Mouse (Mus musculus): Measurements from ENCODE around the gene Cops6.
A peak's percentile ranks its signal among the peaks of the same experiment; 100 is the strongest.

Gene Cops6

DNA sequence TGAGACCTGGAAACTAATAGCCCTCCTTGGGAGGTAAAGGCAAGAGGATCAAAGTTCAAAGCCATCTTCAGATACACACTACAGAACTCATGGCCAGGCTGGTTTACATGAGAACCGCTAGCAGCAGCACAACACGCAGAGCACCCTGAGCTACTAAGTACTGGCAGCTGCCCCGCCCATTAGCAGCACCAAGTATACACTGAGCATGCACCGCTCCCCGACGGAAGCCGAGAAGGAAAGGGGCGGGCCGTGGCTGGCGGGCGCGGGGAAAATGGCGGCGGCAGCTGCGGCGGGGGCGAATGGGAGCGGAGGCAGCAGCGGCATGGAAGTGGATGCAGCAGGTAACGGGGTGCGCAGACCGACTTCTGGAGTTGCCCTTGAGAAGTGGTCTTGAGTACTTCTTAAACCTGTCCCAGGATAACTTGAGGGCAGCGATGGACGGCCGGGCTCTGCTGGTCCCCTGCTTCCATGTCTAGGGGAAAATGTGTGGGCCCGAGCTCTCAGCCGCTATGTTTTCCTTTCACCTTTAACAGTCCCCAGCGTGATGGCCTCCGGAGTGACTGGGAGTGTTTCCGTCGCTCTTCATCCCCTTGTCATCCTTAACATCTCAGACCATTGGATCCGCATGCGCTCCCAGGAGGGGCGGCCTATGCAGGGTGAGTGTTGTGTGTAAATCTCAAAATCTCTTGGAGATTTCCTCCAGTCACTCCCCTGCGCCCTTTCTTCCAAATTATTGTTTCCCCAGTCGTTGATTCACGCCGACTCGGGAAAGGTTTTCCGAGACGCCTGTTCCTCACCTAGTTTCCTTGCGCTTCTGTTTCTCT is at the start of gene Cops6:
TSS of gene Cops6 (plus strand) at position 230 of the 824 bp plus-strand sequence.
- peak; percentile 97 for DNase-seq (ENCODE audit: extremely low spot score, low spot score)

DNA sequence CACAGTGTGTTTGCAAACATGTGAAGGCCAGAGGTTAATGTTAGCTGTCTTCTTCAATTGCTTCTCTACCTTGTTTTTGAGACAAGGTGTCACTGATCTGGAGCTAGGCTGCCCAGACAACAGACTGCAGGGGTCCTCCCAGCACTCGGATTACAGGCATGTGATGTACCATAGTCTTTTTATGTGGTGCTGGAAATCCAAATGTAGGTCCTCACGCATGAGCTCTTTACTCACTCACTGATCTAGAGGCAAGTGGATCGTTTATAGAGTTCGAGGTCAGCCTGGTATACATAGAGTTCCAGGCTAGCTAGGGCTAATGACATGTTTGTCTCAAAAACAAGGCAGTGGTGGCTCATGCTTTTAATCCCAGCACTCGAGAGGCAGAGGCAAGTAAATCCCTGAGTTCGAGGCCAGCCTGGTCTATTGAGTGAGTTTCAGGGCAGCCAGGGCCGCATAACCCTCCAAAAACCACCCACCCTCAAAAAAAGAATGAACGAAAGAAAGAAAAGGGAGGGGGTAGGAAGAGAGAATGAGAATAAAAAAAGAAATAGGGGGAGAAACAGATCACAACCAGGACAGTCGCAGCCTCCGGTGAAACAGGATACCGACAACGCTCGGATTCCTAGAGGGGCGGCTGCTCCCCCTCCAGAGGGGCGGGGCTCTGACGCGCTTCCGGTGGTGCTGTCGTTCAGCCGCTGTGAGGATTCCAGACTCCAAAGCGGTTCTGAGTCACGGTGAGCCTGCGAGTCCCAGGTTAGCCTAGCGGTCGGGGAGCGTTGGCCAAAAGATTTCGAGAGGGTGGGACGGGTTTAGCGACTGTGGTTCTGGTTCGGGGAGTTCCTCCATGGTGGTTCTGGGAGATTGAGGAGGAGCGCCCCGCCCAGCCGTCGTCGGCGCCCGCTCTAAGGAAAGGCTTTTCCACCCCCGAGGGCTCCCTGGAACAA is 44.3 kb upstream of the Cops6 start, which contains the start of gene Zscan21:
TSS of gene Zscan21 (plus strand) at position 649 of the 944 bp plus-strand sequence.
- peak; percentile 90 for DNase-seq (ENCODE audit: extremely low spot score, low spot score)

DNA sequence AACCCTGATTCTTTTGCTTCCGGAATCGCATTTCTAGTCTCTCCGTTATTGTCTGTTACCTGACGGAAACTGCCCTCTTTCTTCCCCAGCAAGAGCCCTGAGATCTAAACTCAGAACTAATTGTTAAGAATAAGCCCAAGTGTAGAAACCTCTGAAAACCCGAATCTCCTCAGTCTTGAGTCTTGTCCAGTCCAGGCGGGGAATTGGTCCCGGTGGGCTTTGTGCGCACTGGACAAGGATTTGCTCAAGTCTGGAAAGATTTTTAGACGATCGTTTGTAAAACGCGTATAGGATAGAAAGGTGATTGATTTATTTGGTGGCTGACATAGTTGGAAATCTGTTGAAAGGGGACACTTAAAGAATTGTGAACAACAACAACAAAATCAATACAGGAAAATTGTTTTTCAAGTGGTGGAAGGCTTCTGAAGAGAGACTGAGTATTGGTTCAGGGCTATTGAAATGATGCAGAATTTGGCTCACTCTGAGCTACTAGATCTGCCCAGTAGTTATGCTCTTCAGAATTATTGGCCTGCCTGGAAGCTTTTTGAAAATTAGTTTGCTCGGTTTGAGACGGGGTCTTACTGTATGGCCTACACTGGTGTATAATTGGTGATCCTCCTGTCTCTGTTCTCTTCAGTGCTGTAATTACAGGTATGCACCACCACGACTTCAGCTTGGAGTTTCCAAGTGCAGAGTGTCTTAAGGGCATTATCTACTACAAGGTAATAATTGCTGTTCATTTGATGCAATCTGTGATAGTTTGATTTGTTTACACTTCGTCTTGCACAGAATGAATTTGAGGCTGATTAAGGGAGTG is 43.5 kb upstream of the Cops6 start:
- no peak for DNase-seq (ENCODE audit: extremely low spot score, low spot score)

DNA sequence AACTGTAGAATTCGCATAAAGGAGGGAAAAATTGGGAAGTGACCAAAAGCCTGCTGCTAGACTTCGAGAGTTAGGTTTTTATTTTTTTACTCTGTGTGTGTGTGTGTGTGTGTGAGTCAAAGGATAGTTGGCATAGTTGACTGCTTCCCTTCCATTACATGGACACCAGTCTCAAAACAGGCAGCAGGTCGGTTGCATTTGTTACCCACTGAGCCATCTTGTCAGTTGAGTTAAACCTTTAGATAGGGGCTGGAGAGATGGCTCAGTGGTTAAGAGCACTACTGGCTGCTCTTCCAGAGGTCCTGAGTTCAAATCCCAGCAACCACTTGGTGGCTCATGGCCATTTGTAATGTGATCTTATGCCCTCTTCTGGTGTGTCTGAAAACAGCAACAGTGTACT is 42.8 kb upstream of the Cops6 start:
- no peak for DNase-seq (ENCODE audit: extremely low spot score, low spot score)

DNA sequence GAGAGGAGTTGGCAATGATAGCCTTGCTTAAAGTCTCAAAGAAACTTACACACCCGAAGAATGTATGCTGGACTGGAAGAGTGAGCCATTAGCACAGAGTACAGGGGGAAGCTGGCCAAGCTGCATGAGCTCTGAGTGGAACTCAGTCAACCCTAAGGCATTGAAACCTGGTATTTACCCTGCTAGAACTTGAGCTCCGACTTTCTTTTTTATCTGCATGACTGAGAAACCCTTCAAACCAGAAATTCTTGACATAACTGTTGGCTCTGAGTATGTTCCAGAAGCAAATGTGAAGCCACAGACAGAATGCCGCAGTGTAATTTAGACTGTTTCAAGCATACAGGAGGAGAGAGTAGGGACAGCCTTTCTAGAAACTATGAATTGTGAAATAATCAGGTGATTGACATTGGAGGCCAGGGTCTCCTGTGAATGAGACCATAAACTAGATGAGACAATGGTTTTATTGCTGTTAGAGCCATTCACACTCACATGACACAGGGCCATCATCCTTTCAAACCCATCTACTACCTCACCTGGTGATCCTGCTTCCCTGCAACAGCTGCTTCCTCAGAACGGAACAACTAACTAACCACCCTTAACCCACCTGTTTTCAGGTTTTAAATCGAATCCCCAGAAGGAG is 28.3 kb upstream of the Cops6 start:
- DNase-seq (ENCODE audit: extremely low spot score, low spot score), result no peak

DNA sequence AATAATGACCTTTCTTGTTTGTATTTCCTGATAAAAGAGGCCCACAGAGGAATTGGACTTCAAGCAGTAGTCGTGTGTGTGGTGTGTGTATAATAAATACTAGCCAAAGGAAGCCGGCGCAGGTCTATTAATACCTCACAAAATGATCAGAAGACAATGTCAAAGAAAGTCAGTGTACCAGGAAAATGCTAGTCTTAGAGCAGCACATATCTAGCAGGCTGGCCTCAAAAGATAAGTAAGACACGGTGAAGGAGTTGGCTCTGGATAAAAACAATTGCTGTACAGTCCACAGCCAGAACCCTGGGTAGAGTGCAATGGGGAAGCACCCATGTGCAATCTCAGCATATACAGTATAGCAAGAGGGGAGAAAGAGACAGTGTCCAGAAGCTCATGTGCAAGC is 23.6 kb upstream of the Cops6 start:
- DNase-seq (ENCODE audit: extremely low spot score, low spot score), result no peak

DNA sequence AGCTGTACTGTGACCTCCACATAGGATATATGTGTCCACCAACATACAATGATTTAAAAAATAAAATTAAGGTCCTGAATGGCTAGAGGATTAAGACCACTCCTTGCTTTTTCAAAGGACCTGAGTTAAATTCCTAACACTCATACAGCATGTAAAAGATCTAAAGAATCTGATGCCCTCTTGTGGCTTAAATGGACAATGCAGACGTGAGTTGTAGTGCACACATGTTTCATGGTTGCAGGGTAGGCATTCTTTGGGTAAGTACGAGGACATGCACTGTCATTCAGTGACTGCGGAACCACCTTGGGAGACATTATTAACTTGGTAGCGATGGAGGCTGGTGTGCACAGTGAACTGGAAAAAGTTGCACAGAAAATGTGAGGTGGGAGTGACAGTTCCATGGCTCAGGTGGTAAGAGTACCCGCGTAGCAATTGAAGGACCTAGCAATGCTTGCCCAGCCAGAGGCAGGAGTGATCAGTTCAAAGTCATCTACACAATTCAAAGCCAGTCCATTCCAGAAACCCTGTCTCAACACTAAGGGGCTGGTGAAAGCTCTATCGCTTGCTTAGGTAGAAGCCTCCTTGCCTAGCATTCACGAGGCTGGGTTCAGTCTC is 22.8 kb upstream of the Cops6 start:
- DNase-seq (ENCODE audit: extremely low spot score, low spot score), result no peak

DNA sequence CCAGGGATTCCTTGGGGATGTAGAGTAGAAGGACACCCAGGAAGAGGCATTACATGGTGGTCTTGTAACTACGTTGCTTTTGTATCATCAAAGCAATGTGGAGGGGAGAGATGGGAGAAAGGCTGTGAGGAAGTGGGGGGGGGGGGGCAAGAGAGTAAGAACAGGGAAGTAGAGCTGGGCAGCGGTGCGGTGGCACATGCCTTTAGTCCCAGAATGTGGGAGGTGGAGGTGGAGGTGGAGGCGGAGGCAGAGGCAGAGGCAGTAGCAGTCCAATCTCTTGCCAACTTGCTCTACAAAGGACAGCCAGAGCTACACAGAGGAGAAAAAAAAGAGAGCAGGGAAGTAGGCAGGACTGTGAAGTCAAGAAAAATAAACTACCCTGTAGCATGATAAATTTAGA is 22.3 kb upstream of the Cops6 start:
- no peak for DNase-seq (ENCODE audit: extremely low spot score, low spot score)

DNA sequence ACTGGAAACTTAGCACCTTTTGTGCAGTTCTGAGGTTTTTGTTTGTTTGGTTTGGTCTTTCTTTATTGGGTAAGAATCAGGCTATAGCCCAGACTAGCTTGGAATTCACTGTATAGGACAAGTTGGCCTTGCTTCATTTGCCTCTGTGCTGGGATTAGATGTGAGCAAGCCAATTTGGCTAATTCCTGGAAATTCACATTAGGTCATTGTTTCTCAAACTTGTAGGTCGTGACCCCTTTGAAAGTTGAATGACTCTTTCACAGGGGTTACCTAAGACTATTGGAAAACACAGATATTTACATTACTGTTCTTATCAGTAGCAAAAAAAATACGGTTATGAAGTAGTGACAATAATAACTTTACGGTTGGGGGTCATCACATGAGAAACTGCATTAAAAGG is 6.5 kb upstream of the Cops6 start:
- DNase-seq (ENCODE audit: extremely low spot score, low spot score), result no peak

DNA sequence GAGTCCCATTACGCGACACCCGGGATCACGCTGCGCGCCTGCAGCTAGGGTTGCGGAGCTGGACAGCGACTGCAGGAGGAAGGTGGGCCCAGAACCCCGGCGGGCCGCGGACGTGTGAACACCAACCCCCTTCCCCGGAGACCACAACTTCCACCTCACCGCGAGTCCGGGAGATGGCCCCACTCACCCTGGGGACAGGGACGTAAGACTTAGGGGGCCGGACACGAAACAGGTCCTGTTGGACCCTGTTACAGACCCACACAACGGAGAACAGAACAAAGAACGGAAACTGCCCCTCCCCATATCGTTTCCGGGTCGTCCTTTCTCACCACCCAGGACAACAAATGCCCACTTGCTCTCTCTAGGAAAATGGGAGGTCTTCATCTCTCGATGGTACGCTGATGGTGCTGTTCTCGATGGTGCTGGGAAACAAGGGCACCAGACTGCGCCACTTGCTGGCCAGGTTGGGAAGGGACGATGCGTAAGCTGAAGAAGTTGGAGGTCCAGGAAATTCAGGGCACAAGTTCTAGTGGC is 5.4 kb upstream of the Cops6 start, which contains the start of gene Zfp113:
TSS of gene Zfp113 (minus strand) at position 302 of the 534 bp plus-strand sequence.
- DNase-seq (ENCODE audit: extremely low spot score, low spot score), result peak; percentile 90

DNA sequence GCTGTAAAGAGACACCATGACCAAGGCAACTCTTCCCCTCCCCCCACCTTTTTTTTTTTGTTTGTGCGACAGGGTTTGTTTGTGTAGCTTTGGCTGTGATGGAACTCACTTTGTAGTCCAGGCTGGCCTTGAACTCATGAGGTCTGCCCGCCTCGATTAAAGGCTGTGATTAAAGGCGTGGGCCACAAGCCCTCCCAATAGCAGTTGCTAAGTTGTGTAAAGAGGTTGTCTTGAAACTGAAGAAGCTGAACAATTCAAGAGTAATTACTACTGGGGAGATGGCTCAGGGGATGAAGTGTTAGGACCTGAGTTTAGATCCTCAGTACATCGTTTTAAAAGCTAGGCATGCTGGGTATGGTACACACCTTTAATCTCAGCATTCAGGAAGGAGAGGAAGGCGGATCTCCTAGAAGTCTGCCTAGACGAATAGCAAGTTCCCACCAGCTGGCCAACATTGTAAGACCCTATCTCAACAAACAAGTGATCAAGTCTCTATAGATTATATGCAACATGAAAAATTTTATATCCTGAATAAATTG is 578 bp upstream of the Cops6 start:
- DNase-seq (ENCODE audit: extremely low spot score, low spot score), result no peak

DNA sequence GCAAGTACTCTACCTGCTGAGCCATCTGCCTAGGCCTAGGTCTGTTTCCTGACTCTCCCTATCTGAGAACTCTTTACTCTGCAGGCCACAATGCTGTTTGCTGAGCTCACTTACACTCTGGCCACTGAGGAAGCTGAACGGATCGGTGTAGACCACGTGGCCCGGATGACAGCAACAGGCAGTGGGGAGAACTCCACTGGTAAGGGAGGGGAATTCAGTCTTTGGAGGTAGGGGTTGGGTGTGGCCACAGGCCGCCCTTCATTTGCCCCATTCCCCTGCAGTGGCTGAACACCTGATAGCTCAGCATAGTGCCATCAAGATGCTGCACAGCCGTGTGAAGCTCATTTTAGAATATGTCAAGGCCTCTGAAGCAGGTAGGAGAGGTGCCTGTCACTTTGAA is 2.2 kb downstream of the Cops6 start:
- no peak for DNase-seq (ENCODE audit: extremely low spot score, low spot score)

DNA sequence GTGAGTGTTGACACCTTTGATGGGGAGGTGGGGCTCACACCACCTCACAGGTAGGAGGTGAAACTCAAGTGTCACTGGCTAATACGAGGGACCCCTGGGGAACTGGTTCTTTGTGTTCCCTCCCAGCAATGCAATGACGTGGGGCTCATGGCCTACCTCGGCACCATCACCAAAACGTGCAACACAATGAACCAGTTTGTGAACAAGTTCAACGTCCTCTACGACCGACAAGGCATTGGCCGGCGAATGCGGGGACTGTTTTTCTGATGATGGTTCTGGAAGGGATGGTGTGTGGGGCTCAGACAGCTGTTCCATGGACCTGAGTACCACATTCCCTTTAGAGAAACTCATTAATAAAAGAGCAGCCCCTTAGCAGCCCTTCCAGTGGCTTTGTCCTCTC is 2.7 kb downstream of the Cops6 start:
- DNase-seq (ENCODE audit: extremely low spot score, low spot score), result no peak

DNA sequence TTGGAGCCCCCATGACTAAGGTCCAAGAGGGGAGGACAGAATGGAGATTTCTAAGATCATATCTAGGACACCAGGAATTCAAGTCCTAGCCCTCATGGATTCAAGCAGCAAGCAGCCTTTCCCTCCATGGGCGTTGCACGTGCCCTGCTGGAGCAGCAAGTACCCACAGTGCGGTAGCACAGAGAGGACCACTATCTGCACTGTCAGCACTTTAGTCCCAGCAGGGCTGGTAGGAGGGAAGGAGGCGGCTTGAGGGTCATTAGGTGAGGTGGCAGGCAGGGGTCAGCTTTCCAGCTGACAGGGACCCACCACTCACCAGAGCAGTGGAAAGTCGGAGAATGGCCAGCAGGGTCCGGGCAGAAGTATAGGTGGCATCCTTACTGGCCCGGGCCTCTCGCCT is 4.7 kb downstream of the Cops6 start:
- DNase-seq (ENCODE audit: extremely low spot score, low spot score), result no peak

DNA sequence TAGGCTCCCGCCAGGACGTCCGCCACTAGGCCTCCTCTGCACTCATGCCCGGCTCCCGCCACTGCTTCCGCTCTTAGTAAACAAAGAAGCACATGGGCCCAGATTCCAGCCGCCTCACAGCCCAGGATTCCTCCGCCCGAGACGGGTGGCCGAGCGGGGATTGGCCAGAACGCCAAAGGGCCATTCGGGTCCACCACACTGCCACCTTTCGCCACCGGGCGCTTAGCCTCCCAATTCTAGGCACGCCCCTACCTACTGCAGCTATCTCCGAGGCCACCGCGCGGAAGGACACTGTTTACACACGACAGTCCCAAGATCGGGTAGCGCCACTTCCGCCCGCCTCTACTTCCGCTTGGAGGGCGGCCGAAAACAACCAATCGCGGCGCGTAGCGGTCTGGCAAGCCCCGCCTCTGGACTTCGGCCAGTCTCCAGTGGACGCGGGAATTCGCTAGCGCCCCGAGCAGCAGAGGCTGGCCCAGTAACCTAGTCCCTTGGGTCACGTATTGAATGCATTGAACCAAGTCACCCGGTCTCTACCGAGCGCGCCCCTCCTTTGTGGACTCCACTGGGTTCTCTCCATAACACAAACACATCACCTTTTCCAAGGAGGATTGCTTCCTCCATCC is 10.2 kb downstream of the Cops6 start:
- DNase-seq (ENCODE audit: extremely low spot score, low spot score), result peak; percentile 97

DNA sequence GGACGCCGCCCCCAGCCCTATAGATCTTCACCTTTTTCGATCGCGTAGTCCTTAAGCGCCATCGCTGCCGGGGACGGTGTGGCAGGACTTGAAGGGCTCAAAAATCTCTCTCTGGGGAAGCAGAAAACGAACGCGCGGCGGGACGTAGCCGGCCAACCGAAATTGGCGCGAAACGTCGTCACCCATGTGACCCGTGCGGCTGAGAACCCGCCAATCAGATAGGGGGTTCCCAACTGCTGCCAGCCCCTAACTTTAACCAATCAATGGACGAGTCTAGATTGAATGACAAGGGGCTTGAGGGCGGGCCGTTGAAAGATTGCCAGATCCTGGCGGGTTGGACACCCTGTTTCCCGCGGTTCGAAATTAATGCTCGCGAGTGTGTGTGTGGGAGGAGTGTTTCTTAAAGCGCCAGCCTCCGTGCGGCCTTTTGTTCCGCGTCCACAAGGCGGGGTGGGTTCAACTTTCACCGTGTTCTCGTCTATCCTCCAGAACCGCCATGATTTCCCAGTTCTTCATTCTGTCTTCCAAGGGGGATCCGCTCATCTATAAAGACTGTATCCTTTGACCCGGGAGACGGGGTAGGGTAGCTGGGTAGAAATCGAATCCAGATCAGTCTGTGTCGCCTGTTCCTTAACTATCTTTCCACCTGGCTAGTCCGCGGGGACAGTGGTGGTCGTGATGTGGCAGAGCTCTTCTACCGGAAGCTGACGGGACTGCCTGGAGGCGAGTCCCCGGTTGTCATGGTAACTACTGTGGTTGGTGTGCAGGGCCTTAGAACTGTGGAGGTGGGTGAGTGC is 11.0 kb downstream of the Cops6 start, which contains the start of the genes Ap4m1 and Mcm7:
TSS of gene Ap4m1 (plus strand) at position 308 of the 797 bp plus-strand sequence.
TSS of gene Mcm7 (minus strand) at position 728 of the 797 bp plus-strand sequence.
- DNase-seq (ENCODE audit: extremely low spot score, low spot score), result peak; percentile 89

DNA sequence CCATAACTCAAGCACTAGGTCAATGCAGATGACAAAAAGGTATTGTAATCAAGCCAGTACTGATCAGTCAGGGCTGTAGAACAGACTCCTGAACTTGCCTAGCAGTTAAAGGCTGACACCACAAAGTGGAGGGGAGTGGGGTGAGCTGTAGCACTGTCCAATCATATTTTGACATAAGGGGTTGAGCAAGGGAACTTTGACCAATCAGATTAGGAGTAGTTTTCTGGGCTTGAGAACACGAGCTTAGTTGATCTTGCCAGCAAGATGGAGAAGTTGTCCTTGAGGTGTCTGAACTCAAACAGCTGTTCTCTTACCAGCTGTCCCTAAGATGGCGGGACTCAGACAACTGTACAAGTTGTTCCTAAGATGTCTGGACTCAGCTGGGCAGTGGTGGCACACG is 12.3 kb downstream of the Cops6 start:
- no peak for DNase-seq (ENCODE audit: extremely low spot score, low spot score)

DNA sequence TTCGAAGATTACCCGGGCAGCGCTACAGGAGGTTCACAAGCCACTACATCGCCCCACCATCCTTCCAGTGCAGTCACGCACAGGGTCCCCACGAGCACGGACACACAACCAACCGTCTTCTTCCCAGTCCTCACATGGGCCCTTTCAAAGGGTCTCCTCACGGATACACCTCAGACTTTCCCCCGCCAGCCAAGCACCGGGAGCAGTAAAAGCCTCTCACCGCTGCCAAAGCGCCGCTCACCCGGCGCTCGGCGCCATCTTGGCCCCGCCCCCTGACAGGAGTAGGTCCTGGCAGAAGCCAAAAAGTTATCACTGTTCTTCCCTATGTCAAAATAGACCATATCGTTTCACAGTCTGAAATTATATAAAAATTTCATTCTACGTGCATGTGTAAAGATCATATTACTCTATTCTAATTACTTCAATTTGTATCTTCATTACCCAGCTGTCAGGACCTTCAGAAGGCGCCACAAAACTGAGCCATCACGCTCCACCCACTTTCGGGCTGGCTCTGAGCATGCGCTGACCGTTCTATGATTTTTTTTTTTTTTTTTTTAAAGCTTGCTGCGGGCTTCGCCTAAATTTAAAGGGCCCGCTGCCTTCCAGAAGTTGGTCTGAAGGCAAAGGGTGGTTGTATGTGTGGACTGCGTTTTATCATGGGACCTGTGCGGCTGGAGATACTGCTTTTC is 26.2 kb downstream of the Cops6 start, which contains the start of the genes Taf6 and Cnpy4:
TSS of gene Taf6 (minus strand) at position 502 of the 689 bp plus-strand sequence.
TSS of gene Cnpy4 (plus strand) at position 536 of the 689 bp plus-strand sequence.
- DNase-seq (ENCODE audit: extremely low spot score, low spot score), result peak; percentile 78

Measured in neural tube, embryonic 10.5 days (tissue).